Mouse (Mus musculus): ENCODE measurements around the gene Sh3pxd2a. TPM values are rescaled to one million over a fixed set of nuclear protein-coding genes. Genes with fewer than 3 reads are reported as not detected.

Sh3pxd2a gene
- total RNA-seq, 2 experiments from 2014 or later = 36.0 to 38.7 TPM

DNA sequence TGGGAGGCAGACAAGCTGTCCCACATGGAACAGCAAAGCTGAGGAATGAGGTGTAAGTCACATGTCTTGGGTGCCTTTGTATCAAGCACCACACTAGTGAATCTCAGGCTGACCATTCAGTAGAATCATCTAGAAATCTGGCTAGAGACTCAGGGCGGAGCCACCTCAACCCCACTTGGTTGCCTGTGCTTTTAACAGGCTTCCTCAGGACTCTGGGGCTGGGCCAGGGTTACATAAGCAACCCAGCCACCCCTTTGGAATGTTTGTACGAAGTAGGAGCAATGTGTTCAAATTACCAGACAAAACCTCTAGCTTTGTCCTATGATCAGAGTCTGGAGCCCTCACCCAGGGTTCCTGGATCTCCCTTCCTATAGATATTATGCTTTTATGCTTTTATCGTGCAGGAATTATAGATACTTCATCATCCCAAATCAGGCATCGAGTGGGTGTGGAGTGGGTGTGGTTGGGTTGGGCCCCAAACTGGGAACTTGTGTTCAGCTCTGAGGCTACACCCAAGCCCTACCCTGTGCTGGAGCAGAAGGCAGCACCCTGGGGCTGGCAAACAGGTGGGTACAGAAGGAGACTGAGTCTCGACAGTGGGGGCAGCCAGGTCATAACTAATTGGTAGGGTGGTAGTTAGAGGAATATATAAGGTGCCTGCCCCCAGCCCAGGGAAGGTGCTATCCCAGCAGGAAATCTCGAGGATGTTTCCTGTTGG is 118.2 kb downstream of the Sh3pxd2a start:
- DNase-seq (ENCODE audit: low spot score in 2 of 2) = no peak

DNA sequence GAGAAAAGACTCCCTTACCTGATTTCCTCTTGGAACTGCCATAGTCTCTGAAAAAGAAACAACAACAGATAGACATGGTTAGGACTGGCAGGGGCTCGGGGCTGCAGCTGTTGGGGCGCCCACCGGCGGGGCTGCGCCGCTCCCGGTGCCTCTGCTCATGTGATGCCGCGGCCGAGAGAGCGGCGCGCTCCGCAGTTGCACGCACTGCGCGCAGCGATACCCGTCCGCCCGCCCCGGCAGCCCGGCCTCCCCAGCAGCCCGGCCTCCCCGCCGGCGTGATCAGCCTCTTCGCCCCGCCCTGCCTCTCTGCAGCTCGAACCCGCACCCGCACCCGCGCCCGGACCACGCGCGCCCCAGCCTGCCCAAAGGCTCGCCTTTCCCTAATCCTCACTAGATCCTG is 120.8 kb downstream of the Sh3pxd2a start:
- DNase-seq (ENCODE audit: low spot score in 2 of 2) = peak in 1 of 2 experiments; percentile 34

DNA sequence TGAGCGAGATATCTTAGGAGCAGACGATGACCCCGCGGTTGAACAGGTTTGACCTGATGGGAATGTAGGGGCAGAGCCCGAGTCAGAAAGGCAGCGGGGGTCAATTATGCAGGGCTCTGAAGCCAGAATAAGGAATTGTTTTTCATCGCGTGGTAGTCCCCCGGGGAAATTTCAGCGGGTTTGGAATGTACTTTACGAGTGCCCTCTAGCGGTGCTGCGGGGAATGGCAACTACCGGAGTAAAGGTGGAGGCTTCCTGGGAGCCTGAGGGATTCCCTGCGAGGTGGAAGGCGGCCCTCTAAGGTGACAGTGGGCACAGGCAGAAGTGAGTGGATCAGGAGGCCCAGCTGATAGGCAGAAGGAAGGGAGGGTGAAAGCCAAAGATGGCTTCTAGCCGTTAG is 125.0 kb downstream of the Sh3pxd2a start:
- peak; percentile 84 to 86 for DNase-seq (ENCODE audit: low spot score in 2 of 2)

DNA sequence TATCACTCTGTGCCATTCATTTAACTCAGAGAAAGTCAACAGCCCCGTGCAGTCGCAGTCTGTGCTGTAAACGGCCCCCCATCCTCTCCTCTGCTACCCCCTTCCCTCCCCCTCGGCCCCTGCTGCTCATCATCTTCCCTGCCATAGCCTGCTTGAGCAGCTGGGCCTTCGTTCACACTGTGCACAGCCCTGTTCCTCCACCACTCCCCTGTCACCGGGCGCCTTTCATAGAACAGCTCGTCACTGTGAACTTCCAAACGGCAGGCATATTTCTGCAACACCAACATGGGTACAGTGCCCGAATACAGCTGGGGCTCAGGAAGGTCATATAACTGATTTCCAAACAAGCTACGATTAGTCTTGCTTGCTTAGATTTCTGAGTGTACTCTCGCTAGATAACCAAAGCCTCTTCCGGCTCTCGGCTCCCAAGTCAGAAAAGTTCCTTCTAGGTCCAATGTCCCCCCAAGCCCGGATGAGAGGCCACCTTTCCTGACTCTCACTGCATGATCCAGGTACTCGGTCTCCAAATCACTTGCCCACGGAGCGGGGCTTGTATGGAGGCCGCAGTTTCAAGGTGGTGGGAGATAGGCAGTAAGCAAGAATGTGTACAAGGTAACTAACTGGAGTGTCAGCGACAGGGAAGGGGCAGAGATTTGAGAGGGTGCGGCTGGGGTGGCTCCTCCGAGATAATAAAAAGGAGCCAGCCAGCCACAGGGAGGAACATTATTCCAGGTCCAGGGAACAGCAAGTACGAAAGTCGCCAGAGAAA is 125.6 kb downstream of the Sh3pxd2a start:
- peak in 1 of 2 experiments; percentile 48 for DNase-seq (ENCODE audit: low spot score in 2 of 2)

DNA sequence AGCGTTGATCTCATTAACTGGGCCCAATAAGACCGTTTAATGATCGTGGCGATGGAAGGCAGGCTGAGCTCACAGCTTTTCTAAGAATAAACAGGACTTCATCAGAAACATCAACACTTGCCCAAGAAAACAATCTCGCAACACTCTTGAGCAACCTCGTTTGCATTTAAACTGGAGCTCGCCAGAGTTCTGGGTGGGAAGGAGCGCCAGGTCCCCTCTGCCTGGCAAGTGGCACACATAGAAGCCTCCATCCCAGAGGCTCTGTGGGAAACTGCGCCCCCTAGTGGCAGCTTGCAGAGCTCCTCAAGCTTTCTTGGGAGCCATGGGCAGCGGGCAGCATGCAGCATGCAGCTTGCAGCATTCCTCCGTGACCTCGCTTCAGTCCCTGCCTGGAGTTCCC is 126.5 kb downstream of the Sh3pxd2a start:
- peak; percentile 92 for DNase-seq (ENCODE audit: low spot score in 2 of 2)

DNA sequence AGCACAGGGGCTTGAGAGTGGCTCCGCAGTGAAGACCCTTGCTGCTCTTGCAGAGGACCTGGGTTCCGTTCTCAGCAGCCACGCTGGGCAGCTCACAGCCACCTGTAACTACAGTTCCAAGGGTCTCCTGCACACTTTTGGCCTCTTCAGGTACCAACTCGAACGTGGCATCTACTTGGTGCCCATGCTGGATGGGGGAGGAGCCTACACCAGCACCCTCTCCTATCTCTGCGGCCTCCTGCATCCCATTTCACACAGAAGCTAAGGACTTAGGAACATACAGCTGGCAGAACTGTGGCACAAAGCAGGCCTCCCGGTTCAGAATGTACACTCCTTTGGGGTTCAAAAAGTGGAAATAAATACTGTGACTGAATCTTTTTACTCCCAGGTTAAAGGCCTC is 127.0 kb downstream of the Sh3pxd2a start:
- no peak for DNase-seq (ENCODE audit: low spot score in 2 of 2)

DNA sequence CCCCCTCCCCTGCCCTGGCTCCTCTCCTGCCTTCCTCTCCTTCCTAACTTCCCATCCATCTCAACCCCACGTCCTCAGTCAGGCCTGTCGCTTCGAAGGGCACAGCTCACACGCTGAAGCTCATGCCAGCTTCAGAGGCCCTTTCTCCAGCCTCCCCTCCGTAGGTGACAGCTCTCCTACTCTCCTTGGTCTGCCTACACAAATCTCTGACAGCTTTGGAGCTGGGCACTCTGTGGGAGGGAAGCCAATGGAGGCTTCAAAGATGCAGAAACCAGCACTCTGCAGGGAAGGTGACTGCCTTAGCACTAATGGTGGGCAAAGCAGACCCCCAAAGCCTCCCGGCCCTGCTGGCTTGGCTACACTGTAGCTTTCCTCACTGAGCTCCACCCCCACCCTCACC is 128.9 kb downstream of the Sh3pxd2a start:
- DNase-seq (ENCODE audit: low spot score in 2 of 2) = no peak

DNA sequence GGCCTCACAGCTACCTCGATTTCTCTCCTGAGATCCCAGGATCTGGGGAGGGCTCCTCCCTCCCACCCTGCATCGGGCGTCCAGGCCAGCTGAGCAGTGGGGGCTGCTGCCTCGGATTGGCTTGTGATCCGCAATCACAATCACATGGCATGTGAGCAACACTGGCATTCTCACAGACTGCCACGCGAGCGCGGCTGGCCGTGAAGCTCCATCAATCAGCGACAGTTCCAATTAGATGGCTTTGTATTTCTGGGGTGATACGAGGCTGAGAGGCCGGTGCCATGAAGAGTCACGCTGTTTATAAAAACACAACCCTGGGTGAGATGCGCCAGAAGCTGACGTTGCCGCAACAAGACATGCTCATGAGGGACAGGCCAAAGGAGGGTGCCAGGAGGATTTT is 129.5 kb downstream of the Sh3pxd2a start:
- DNase-seq (ENCODE audit: low spot score in 2 of 2) = peak in 1 of 2 experiments; percentile 48

DNA sequence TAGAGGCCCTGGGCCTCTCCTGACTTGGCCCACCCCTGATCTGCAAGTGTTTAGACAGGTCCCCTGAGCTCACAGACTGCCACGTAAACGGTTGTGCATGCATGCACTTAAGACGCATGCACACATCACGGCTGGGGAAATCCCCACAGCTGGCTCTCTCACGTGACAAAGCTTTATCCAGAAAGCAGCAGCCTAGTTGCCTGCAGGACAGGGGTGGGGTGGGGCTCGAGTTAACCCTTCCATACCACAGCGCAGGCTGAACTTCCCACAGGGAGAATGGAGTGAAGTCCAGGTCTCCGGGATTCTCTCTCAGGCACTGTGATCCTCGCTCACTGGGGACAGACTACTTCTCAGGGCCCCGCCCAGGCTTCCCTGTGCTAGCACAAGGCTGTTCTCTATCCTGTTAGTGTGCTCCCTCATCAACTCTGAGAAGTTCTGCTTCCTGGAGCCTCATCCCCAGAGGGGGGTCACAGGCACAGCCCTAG is 133.4 kb downstream of the Sh3pxd2a start:
- no peak for DNase-seq (ENCODE audit: low spot score in 2 of 2)

DNA sequence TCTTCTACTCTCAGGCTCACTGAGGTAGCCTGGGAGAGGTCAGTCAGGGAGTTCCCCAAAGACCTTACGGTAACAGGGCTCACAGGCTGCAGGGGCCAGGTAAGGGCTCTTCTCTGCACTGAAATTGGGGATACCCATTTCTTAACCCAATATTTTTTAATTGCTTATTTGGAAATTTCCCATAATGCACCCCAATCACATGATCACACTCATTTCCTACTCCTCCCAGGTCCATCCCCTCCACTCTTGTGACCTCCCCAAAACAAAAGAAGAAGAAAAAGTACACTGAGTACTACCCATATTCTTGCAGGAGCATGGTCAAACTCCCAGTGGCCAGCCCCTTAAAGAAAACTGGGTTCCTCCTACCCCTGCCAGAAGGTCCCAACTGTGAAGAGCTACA is 135.1 kb downstream of the Sh3pxd2a start:
- DNase-seq (ENCODE audit: low spot score in 2 of 2) = no peak

DNA sequence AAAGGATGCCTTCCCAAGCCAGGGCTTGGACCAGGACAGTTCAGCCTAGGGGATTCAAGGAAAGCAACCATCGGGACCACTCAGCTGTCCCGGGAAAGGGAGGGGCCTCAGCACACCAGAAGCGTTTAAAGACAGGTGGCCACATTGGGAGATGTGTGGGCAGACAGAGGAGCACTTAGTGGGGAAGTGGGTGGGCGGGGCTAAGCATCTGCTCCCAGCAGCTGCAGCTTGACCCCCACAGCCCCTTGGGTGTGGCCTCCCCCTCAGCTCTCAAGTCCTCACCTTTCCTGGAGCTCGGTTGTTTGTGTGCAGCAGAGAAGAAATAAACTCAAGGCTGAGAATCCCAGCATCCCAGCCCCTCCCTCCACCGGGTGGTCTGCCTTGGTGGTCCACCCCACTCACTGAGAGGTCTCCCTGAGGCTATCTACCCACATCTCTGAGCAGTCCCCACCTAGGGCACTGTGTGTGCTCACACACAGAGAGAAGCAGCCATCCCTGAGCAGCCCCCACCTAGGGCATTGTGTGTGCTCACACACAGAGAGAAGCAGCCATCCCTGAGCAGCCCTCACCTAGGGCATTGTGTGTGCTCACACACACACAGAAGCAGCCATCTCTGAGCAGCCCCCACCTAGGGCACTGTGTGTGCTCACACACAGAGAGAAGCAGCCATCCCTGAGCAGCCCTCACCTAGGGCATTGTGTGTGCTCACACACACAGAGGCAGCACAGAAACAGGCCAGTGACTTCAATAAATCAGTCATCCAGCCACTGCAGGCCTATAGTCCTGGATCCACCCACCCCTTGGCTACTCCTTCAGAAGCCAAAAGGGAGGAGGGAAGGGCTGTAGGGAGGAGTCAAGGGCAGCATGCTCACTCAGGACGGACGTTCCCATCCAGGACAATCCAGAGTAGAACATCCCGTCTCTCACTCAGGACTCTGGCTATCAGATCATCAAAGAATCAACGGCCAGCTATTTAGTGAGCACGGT is 136.0 kb downstream of the Sh3pxd2a start:
- DNase-seq (ENCODE audit: low spot score in 2 of 2) = no peak

DNA sequence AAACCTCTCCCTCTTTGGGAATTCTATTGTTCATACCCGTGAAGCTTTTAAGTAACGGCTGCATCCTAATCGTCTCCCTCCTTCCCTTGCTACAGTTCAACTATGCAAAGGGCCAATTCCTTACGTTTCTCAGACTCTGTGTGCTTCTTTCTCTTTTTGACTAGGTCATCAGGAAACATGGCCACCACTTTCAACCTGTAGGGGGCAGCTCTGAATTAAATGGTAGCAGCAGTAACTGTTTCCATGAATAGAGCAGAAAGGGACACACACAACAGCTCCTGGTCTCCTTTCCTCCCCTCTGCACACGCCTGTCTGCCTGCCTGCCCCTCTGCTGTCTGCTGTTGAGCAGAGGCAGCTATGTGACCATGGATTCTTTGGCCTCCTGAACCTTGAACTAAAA is 138.3 kb downstream of the Sh3pxd2a start:
- no peak for DNase-seq (ENCODE audit: low spot score in 2 of 2)

DNA sequence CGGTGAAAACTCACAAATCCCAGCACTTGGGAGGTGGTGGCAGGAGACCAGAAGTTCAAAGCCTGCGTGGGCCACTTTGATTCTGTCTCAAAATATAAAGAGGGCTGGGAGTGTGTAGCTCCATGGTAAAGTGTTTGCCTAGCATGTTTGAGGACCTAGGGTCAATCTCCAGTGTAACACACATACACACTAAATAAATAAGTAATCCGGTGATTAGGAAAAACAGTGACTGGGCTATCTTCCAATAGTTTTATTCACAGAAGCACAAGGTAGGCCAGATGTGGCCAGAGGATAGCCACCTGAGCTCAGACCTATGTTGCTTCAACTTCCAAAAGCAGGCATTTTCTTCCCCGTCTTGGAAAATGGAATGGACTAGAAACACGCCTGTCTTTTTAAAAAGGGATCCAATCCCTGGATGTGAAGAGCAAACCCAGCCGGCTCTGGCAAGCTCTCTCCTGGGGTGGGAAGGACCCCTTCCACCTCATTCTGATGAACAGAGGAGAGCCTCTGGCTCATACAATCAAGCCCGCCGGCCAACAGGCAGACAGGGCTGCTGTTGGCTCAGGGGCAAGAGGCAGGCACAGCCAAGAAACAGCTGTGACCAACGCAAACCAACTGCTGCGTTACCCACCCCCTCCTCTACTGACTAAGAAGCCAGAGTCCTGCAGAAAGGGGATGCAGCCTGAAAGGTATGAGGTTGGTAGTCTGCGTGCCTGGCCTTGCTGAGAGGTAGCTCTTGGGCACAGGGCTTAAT is 140.9 kb downstream of the Sh3pxd2a start:
- DNase-seq (ENCODE audit: low spot score in 2 of 2) = no peak

DNA sequence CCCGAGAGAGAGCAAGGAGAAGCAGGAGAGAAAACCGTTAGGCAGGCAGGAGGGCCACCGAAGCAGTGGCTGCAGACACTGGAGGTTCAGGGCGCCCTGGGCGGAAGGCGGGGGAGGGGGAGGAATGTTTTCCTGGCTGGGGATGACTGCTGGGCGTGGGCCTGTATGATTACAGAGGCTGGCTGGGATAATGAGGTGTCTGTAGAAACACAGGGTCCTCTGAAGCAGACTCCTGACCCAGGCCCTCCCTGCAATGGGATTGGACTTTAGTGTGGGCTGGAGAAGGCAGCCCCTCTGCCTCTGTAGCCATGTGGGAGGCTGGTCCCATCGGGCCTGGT is 143.9 kb downstream of the Sh3pxd2a start:
- DNase-seq (ENCODE audit: low spot score in 2 of 2) = no peak

DNA sequence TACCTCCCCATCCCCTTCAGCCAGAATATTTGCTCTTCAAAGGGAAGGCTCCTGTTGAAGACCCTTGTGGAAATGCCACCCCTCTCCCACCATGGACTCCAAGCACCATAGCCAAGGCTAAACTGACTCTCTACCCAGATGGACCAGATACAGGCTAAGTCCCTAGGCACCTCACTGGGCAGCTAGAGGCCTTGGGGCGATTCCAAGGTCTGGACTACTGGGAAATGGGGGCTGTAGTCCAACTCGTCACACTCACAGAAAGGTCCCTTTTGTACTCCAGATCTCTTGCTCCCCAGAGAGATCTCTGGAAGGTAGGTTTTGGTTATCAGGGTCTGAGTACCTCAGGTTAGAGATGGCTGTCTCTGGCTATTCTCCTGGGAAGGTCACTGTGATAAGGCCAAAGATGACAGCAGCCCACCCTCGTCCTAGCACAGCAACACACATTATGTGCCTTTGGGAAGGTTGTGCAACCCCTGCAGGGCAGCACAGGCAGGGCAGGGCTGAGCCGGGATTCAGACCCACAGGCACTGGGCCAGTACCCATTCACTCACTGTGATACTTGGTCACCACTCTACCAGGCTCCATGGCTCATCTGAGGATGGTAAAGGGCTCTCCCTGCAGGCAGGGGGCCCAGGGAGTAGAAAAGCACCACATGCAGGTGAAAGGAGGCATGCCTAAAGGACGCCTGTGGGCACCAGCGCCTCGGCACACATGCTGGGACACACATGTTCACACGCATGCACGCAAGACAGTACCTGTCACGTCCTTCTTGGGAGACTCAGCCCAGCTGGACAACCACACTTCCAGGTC is 144.5 kb downstream of the Sh3pxd2a start:
- no peak for DNase-seq (ENCODE audit: low spot score in 2 of 2)

DNA sequence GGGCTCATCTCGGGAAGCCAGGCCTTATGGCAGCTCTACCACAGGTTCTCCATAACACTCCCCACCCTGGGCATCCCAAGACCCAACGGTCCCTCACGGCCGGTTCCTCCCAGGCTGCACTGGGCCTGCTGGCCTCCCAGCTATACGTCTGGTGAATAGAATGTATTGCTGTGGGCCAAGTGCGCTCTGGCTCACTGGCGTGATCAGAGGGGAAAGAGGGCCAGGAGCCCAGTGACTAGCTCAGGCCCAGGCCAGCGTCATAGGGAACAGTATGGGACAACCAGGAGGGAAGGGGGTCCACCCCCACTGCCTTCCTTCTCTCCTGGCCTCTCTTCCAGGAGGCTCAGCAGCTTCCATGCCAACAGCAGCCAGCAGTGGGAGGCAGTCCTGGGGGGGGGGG is 145.1 kb downstream of the Sh3pxd2a start:
- no peak for DNase-seq (ENCODE audit: low spot score in 2 of 2)

DNA sequence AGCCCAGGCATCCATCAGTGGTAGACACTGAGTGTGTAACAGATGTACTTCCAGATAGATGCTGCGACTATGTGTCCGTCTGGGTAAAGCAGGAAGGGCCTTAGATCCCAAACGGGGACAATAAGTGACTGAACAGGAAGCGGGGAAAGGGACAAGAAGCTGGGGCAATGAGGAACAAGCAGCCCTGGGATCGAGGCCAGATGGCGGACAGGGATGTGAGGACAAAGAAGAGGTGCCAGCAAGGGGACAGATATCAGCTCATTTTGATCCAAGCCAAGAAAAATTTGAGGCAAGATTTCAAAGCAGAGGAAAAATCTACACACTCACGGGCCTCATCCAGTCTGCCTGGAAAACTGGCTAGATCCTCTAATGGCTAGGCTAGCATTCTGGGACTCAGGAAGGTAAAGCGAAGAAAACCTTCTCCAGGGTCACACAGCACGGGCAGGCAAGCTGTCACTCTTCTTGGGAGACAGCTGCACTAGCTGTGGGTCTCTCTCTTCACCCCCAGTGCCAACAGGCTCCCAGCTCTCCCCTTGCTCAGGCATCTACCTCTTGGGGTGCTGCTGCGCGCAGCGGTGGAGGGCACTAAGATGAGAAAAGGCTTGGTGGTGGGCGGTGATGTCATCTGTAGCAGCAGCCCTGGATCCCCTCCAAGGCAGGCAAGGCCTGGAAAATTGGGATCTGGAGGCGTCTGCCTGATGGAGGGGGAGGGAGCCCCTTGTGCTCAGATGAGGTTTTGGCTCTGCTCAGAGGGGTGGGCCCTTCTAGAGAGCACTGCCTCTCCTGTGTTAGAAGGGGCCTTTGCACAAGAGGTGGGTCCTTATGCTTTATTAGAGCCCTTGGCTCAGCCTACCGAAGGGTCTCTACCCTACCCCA is 146.9 kb downstream of the Sh3pxd2a start:
- peak in 1 of 2 experiments; percentile 48 for DNase-seq (ENCODE audit: low spot score in 2 of 2)

DNA sequence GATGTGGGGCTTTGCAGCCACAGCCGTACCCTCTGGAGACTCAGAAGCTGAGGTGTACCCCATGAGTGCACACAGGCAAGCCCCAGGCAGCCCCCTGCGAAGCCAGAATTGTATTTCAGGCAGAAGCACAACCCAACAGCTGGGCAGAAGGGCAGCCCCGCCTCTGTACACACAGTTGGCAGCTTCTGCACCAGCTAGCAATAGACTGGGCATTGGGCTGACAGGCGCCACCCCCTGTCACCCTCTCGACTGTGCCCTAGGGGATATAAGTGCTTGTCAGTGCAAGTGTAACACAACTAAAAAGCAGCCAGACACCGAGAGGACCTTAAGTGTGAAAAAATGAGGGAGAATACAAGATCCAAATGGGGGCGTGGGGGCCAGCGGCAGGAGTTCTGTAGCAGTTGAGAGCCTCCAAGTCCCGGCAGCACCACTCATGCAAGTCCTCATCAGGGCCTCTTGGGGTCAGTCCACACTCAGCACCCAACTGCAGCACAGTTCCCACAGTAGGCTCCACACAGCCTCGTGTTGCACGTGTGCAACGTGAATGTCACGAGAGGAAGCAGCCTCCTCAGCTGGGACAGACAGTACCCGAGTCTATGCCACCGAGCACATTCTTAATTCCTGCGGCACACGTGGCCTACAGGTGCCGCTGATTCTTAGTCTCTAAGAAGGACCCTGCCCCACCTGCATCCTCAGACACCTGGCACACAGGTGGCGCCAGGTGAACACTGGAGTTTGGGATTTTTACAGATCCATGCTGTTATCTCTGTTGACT is 147.7 kb downstream of the Sh3pxd2a start:
- DNase-seq (ENCODE audit: low spot score in 2 of 2) = no peak

All from layer of hippocampus, postnatal 14 days (tissue).